Mouse (Mus musculus): ENCODE data around the gene Slc41a2. TPM values are rescaled to one million over a fixed set of nuclear protein-coding genes. Genes with fewer than 3 reads are reported as not detected.

The Slc41a2 gene
- polyA plus RNA-seq, 1 experiment from 2014 or later = 1.2 TPM

DNA sequence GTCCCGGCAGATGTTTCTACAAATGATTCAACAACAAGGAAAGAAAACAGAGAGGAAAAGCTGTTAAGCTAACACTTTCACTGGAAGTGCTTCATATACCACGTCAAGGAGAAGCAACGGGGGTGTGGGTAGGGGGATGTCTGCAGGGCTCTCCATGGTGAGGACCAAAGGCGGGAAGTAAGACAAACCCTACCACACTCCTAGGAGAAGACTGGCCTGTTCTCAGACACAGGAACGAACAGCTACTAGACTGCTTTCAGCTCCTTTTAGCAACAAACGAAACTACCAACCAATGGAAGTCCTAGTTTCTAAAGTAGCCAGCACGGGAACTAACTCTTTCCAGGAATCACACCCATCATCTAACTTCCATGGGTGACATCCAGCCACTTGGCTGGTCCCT, 89.6 kb downstream of the Slc41a2 start:
- H3K4me2 ChIP-seq (replicated peaks; ENCODE audit: low read depth, low read length) = no peak overlapping the region
- no peaks in the 10 kb centered on the region for H3K36me3 ChIP-seq (ENCODE audit: control insufficient read depth, insufficient read depth, low read length)
- no peak overlapping the region for H3K27ac ChIP-seq (ENCODE audit: low read length)
- H3K4me1 ChIP-seq (ENCODE audit: control insufficient read depth, insufficient read depth, low read length) = no peaks in the 10 kb centered on the region
- WGBS = 62% methylated on average over 7 of the region's 7 CpGs
- no peak overlapping the region for H3K4me3 ChIP-seq (ENCODE audit: low read depth, low read length)
- no peaks in the 10 kb centered on the region for H3K27me3 ChIP-seq (ENCODE audit: control insufficient read depth, insufficient read depth, low read length)
- no peaks in the 10 kb centered on the region for H3K9me3 ChIP-seq (ENCODE audit: control insufficient read depth, low read depth, low read length)
- ATAC-seq (ENCODE audit: insufficient number of reproducible peaks, insufficient read depth, low FRiP score, low read depth) = no peak
- H3K9ac ChIP-seq (replicated peaks; ENCODE audit: low read depth, low read length) = no peak overlapping the region

DNA sequence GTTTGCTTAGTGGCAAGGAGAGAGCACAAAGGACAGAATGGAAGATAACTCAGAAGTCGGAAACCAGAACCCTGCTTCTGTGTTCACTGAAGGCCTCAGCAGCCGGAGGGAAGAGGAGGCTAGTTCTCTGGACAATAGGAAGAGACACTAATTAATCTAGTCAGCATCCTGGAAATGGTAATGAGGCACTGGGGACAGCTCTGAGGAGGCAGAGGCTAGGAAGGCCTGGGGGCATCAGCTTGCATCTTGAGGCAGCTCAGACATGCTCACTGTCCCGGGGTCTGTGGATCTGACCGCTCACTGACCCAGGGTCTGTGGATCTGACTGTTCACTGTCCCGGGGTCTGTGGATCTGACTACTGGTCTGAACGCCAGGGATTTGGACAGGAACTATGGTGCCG, 92.0 kb downstream of the Slc41a2 start:
- Histone ChIP-seq H3K4me2 (replicated peaks; ENCODE audit: low read depth, low read length) (no peak overlapping the region), H3K9me3 (ENCODE audit: control insufficient read depth, low read depth, low read length) (no peaks in the 10 kb centered on the region), H3K4me3 (ENCODE audit: low read depth, low read length) (no peak overlapping the region), H3K36me3 (ENCODE audit: control insufficient read depth, insufficient read depth, low read length) (no peaks in the 10 kb centered on the region), H3K4me1 (ENCODE audit: control insufficient read depth, insufficient read depth, low read length) (no peaks in the 10 kb centered on the region), H3K27me3 (ENCODE audit: control insufficient read depth, insufficient read depth, low read length) (no peaks in the 10 kb centered on the region), H3K27ac (ENCODE audit: low read length) (no peak overlapping the region), H3K9ac (replicated peaks; ENCODE audit: low read depth, low read length) (no peak overlapping the region)
- no peak for ATAC-seq (ENCODE audit: insufficient number of reproducible peaks, insufficient read depth, low FRiP score, low read depth)
- WGBS = 86% methylated on average over 7 of the region's 7 CpGs

DNA sequence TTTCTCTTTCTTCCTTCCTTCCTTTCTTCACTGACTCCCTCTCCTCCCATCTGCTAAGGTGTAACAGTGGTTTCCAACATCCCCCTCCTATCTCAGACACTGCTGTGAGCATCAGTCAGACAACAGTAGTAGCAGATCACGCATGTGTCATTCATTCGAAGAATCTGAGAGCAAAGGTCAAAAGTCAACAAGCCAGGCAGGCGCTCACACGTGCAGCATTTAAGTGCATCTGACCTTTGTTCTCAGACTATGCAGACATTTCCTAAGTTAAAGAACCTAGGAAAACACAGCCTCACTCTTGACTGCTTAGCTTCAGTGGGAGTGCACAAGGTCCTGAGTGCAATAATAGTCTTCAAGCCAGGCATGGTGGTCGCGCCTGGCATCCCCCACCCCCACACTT, 93.6 kb downstream of the Slc41a2 start:
- no peak overlapping the region for H3K27ac ChIP-seq (ENCODE audit: low read length)
- no peaks in the 10 kb centered on the region for H3K36me3 ChIP-seq (ENCODE audit: control insufficient read depth, insufficient read depth, low read length)
- no peak overlapping the region for H3K9ac ChIP-seq (replicated peaks; ENCODE audit: low read depth, low read length)
- ATAC-seq (ENCODE audit: insufficient number of reproducible peaks, insufficient read depth, low FRiP score, low read depth) = no peak
- no peaks in the 10 kb centered on the region for H3K27me3 ChIP-seq (ENCODE audit: control insufficient read depth, insufficient read depth, low read length)
- no peaks in the 10 kb centered on the region for H3K9me3 ChIP-seq (ENCODE audit: control insufficient read depth, low read depth, low read length)
- no peak overlapping the region for H3K4me3 ChIP-seq (ENCODE audit: low read depth, low read length)
- no peak overlapping the region for H3K4me2 ChIP-seq (replicated peaks; ENCODE audit: low read depth, low read length)
- 35% methylated on average over 6 of the region's 6 CpGs for WGBS
- no peaks in the 10 kb centered on the region for H3K4me1 ChIP-seq (ENCODE audit: control insufficient read depth, insufficient read depth, low read length)

DNA sequence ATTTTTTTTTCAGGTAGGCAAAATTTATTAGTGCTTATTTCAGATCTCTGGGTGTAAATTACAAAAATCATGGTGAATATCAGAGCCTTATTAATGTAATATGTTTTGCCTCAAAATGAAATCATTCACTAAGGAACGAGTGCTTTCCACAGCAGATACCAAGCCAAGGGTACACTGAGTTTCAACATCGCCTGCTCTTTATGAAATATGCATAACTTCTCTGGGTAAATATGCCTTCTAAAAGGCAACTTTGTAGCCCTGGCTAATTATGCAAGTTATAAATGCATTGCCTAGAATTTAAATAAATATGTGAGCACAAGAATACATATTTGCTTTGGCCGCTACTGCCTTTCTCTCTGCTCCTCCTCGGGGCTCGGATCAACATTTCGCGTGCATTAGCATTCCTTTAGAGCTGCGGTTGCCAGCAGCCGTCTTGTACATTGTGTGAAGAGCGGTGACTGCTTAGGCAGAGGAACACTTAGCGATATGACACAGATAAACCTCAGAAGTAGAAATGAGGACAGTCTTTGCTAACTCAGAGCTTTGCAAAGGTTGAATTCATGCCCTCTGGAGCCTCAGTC, 95.5 kb downstream of the Slc41a2 start:
- Histone ChIP-seq H3K27ac (ENCODE audit: low read length) (no peak overlapping the region), H3K9ac (replicated peaks; ENCODE audit: low read depth, low read length) (no peak overlapping the region), H3K4me3 (ENCODE audit: low read depth, low read length) (no peak overlapping the region), H3K9me3 (ENCODE audit: control insufficient read depth, low read depth, low read length) (no peaks in the 10 kb centered on the region), H3K27me3 (ENCODE audit: control insufficient read depth, insufficient read depth, low read length) (no peaks in the 10 kb centered on the region), H3K36me3 (ENCODE audit: control insufficient read depth, insufficient read depth, low read length) (no peaks in the 10 kb centered on the region), H3K4me1 (ENCODE audit: control insufficient read depth, insufficient read depth, low read length) (no peaks in the 10 kb centered on the region), H3K4me2 (replicated peaks; ENCODE audit: low read depth, low read length) (no peak overlapping the region)
- ATAC-seq (ENCODE audit: insufficient number of reproducible peaks, insufficient read depth, low FRiP score, low read depth) = no peak
- 44% methylated on average over 11 of the region's 11 CpGs for WGBS

DNA sequence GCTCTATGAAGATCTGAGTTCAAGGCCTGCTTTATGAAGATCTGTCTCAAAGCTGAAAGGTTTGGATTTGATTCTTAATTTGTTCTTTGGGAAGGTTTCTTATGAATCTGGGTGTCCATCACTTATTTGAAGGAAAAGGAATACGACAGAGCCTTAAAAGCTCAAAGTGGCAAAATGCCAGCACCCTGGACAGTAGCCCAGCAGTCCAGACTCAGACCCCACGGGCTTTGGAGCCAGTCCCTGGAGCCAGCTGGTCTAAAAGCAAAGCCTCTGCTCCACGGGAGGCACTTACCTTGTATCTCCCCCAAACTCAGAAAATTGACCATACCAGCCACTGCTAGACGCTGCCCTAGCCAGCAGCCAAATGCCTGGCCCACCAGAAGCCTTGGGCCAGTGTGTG, 103.3 kb downstream of the Slc41a2 start:
- H3K27me3 ChIP-seq (ENCODE audit: control insufficient read depth, insufficient read depth, low read length) = no peaks in the 10 kb centered on the region
- no peak for ATAC-seq (ENCODE audit: insufficient number of reproducible peaks, insufficient read depth, low FRiP score, low read depth)

DNA sequence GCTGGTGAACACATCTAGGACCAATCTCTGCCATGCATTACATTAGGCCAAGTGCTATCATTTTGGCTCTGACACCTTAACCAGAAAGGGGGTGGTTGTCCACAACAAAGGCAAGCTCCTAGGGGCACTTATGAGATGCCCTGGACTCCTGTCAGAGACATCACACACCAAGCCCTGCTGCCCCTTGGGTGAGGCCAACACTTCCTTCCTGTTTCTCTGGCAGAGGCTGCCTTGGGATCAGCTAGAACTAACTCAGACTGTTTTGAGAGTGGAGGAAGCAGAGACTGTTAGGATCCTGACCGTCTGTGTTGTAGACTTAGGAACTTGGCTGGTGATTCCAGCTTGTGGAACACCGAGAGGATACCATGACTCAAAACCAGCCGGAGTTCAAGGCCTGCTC, 103.7 kb downstream of the Slc41a2 start:
- Histone ChIP-seq H3K9me3 (ENCODE audit: control insufficient read depth, low read depth, low read length) (no peaks in the 10 kb centered on the region), H3K9ac (replicated peaks; ENCODE audit: low read depth, low read length) (no peak overlapping the region), H3K36me3 (ENCODE audit: control insufficient read depth, insufficient read depth, low read length) (no peaks in the 10 kb centered on the region), H3K27ac (ENCODE audit: low read length) (no peak overlapping the region), H3K4me1 (ENCODE audit: control insufficient read depth, insufficient read depth, low read length) (no peaks in the 10 kb centered on the region), H3K27me3 (ENCODE audit: control insufficient read depth, insufficient read depth, low read length) (no peaks in the 10 kb centered on the region), H3K4me3 (ENCODE audit: low read depth, low read length) (no peak overlapping the region), H3K4me2 (replicated peaks; ENCODE audit: low read depth, low read length) (no peak overlapping the region)
- 78% methylated on average over 3 of the region's 3 CpGs for WGBS
- no peak for ATAC-seq (ENCODE audit: insufficient number of reproducible peaks, insufficient read depth, low FRiP score, low read depth)

More for the DNA sequence above, 103.3 kb downstream of the Slc41a2 start:
- H3K9ac ChIP-seq (replicated peaks; ENCODE audit: low read depth, low read length) = no peak overlapping the region
- WGBS = 53% methylated on average over 4 of the region's 4 CpGs
- no peak overlapping the region for H3K27ac ChIP-seq (ENCODE audit: low read length)
- no peak overlapping the region for H3K4me2 ChIP-seq (replicated peaks; ENCODE audit: low read depth, low read length)
- no peaks in the 10 kb centered on the region for H3K4me1 ChIP-seq (ENCODE audit: control insufficient read depth, insufficient read depth, low read length)
- no peaks in the 10 kb centered on the region for H3K9me3 ChIP-seq (ENCODE audit: control insufficient read depth, low read depth, low read length)
- no peaks in the 10 kb centered on the region for H3K36me3 ChIP-seq (ENCODE audit: control insufficient read depth, insufficient read depth, low read length)
- H3K4me3 ChIP-seq (ENCODE audit: low read depth, low read length) = no peak overlapping the region

DNA sequence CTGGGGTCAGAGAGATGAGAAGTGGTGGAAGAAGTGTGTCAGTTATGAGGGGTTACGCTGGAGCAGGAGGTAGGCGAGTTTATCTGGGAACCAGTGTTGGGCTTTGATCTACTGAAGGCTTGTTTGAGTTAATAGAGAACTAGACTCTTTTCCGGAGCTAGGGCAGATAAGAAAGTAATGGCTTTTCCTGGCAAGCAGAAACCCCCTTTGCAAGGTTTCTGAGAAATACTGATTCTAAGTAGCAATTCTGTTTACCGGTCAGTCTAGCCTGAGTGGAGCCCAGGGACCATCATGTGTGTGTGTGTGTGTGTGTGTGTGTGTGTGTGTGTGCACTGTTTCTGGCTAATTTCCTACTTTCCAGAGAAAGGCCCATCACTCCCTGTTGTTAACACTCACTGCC, 109.1 kb downstream of the Slc41a2 start:
- Histone ChIP-seq H3K4me1 (ENCODE audit: control insufficient read depth, insufficient read depth, low read length) (no peaks in the 10 kb centered on the region), H3K27ac (ENCODE audit: low read length) (no peak overlapping the region), H3K9me3 (ENCODE audit: control insufficient read depth, low read depth, low read length) (no peaks in the 10 kb centered on the region), H3K9ac (replicated peaks; ENCODE audit: low read depth, low read length) (no peak overlapping the region), H3K27me3 (ENCODE audit: control insufficient read depth, insufficient read depth, low read length) (no peaks in the 10 kb centered on the region), H3K36me3 (ENCODE audit: control insufficient read depth, insufficient read depth, low read length) (no peaks in the 10 kb centered on the region), H3K4me3 (ENCODE audit: low read depth, low read length) (no peak overlapping the region), H3K4me2 (replicated peaks; ENCODE audit: low read depth, low read length) (no peak overlapping the region)
- 58% methylated on average over 4 of the region's 4 CpGs for WGBS
- ATAC-seq (ENCODE audit: insufficient number of reproducible peaks, insufficient read depth, low FRiP score, low read depth) = no peak

DNA sequence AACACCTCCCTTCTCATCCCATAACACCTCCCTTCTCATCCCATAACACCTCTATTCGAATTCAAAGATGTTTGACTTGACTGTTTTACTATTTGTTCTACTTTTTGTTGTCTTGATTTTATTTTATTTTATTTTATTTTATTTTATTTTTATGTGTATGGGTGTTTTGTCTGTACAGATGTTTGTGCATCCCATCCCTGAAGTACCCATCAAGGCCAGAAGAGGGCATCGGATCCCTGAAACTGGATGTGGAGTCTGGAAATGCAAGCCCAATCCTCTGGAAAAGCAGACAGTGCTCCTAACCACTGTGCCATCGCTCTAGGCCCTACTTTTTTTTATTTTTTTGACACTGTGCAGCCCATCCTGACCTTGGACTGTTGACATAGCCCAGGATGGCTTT, 112.7 kb downstream of the Slc41a2 start:
- 38% methylated on average over 3 of the region's 3 CpGs for WGBS
- ATAC-seq (ENCODE audit: insufficient number of reproducible peaks, insufficient read depth, low FRiP score, low read depth) = no peak
- no peaks in the 10 kb centered on the region for H3K36me3 ChIP-seq (ENCODE audit: control insufficient read depth, insufficient read depth, low read length)
- no peak overlapping the region for H3K4me3 ChIP-seq (ENCODE audit: low read depth, low read length)
- H3K9me3 ChIP-seq (ENCODE audit: control insufficient read depth, low read depth, low read length) = no peaks in the 10 kb centered on the region
- no peaks in the 10 kb centered on the region for H3K4me1 ChIP-seq (ENCODE audit: control insufficient read depth, insufficient read depth, low read length)
- H3K27me3 ChIP-seq (ENCODE audit: control insufficient read depth, insufficient read depth, low read length) = no peaks in the 10 kb centered on the region
- H3K27ac ChIP-seq (ENCODE audit: low read length) = no peak overlapping the region
- no peak overlapping the region for H3K9ac ChIP-seq (replicated peaks; ENCODE audit: low read depth, low read length)
- H3K4me2 ChIP-seq (replicated peaks; ENCODE audit: low read depth, low read length) = no peak overlapping the region

DNA sequence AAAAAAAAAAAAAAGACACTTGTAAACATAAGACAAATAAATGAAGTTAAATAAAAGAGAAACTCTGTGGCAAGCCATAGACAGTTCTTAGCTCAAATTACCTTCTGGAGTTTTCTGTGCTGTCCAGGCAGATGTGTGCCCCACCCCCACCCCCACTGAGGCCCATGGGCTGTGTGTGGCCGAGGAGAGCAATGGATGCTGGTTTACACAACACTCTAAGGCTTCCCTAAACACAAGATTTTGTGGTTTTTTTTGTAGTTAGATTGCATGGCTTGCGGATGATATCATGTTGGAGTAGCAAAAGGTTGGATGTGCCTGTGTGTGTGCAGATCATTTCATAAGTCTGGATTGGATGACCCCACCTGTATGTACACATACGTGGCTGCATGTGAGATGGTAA, 116.8 kb downstream of the Slc41a2 start:
- Histone ChIP-seq H3K4me3 (ENCODE audit: low read depth, low read length) (no peak overlapping the region), H3K4me2 (replicated peaks; ENCODE audit: low read depth, low read length) (no peak overlapping the region), H3K4me1 (ENCODE audit: control insufficient read depth, insufficient read depth, low read length) (no peaks in the 10 kb centered on the region), H3K27ac (ENCODE audit: low read length) (no peak overlapping the region), H3K9ac (replicated peaks; ENCODE audit: low read depth, low read length) (no peak overlapping the region), H3K27me3 (ENCODE audit: control insufficient read depth, insufficient read depth, low read length) (no peaks in the 10 kb centered on the region), H3K36me3 (ENCODE audit: control insufficient read depth, insufficient read depth, low read length) (no peaks in the 10 kb centered on the region), H3K9me3 (ENCODE audit: control insufficient read depth, low read depth, low read length) (no peaks in the 10 kb centered on the region)
- WGBS = 73% methylated on average over 3 of the region's 3 CpGs
- ATAC-seq (ENCODE audit: insufficient number of reproducible peaks, insufficient read depth, low FRiP score, low read depth) = no peak
